Mouse (Mus musculus) lung, adult 2 months (tissue): ENCODE measurements around the gene Ap2m1. TPM values are rescaled to one million over a fixed set of nuclear protein-coding genes. Genes with fewer than 3 reads are reported as not detected.
"Not testable (repeated sequence)": the region's sequence is repeated elsewhere in the genome, so short reads cannot be mapped to it uniquely, and the experiment has no call there.

Experiments used
- DNase-seq: peaks from one replicate; pipeline ENCODE4 v3.0.0; 2022
- H3K4me1 ChIP-seq: fragments of 200-500 bp; 2 replicates; pipeline ENCODE4 v1.6.1; 2011; ENCODE audit warnings: low read length; ENCODE audit not compliant: control insufficient read depth, insufficient read depth
- H3K4me3 ChIP-seq: fragments of 200-500 bp; replicated peaks from 2 replicates; pipeline ENCODE3; 2011; ENCODE audit warnings: low read depth, mild to moderate bottlenecking, control low read depth, low read length; ENCODE audit errors: extremely low read depth
- CTCF ChIP-seq: fragments of 200-500 bp; IDR thresholded peaks from 2 replicates; pipeline ENCODE4 v1.5.1; 2011; ENCODE audit warnings: mild to moderate bottlenecking, low read length, control low read depth; ENCODE audit not compliant: insufficient read depth
- POLR2A ChIP-seq: fragments of 200-500 bp; IDR thresholded peaks from 2 replicates; pipeline ENCODE4 v1.6.1; 2011; ENCODE audit warnings: low read depth, mild to moderate bottlenecking, control low read depth, low read length, borderline replicate concordance; ENCODE audit errors: extremely low read depth
- WGBS: fragments of 180-500 bp; shearing (Covaris S2); methylation state at CpG from one replicate; pipeline ENCODE4 v1.1.7; 2018; 5-methylcytosine and 5-hydroxymethylcytosine counted together
- polyA plus RNA-seq: library from polyadenylated mRNA; depleted of rRNA; stranded (reverse); fragments of >200 nt; gene quantifications from 2 replicates; pipeline ENCODE4 v1.2.3, GENCODE M21; 2012; rRNA removed

The Ap2m1 gene
- 339 and 440 TPM in 2 replicates for polyA plus RNA-seq

DNA sequence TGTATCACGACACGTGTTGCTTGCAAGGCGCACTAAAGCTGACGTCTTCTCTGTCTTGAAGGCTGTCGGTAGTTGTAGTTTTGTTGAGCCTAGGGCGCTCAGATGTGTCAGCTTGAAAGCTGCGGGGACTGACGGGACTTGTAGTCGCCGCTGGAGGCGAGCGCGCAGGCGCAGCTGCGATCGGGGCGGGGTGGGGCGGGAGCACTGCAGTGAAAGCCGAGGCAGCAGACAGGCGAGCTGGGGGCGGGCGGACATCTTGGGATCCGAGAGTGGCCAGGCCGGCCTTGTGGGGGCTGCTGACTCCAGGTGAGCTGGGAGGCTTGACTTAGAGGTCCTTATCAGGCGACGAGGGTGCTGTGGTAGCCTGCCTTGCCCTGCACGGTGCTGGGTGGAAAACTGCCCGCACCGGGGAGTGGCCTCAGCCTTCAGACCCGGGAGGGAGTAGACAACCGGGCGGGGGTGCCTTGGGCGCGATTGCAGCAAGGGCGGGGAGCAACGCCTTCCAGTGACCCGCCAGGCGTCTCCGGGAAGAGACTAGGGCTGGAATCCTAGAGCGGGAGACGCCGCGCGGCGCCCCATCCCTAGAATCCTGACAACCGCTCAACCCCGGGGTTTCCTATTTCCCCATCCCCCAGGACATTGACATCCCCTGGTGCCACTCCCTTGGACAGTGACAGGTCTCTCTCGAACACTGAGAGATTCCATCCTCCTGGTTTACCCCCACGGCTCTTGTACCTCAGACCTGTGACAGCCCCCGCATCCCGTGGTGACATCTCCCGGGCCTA, at the start of gene Ap2m1:
TSS of gene Ap2m1 (plus strand) at position 183 of the 785 bp plus-strand sequence.
- H3K4me1 ChIP-seq, result peaks cover 10% of the 10 kb centered on the region
- DNase-seq, result peak; percentile 90
- under 1% methylated on average over 52 of the region's 52 CpGs for WGBS
- H3K4me3 ChIP-seq, result peak within 1 kb of the TSS; percentile 96
- TF ChIP-seq POLR2A, result peak; percentile 82; the same call in 1 of the 2 replicates
- no peak for TF ChIP-seq CTCF

DNA sequence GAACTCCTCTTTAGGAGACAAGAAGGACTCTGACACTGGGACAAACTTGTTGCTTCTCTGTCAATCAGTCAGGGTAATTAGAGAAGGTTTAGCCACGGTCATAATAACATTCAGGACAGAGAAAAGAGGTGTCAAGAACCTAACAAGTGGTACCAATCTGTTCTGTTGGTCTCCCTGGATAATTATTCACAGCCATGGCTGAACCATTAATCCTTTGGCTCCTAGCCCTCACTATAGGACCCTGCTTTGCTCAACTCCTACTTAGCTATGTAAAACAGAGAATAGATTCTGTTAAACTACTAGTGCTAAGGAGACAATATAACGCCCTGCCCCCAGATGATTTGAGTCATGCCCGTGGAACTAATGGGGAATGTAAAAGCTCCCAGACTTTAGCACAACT, 49.2 kb upstream of the Ap2m1 start:
- TF ChIP-seq CTCF (no peak), POLR2A (no peak)
- DNase-seq, result no peak
- 67% methylated on average over 3 of the region's 3 CpGs for WGBS
- H3K4me1 ChIP-seq, result no peaks in the 10 kb centered on the region
- H3K4me3 ChIP-seq, result no peak overlapping the region

DNA sequence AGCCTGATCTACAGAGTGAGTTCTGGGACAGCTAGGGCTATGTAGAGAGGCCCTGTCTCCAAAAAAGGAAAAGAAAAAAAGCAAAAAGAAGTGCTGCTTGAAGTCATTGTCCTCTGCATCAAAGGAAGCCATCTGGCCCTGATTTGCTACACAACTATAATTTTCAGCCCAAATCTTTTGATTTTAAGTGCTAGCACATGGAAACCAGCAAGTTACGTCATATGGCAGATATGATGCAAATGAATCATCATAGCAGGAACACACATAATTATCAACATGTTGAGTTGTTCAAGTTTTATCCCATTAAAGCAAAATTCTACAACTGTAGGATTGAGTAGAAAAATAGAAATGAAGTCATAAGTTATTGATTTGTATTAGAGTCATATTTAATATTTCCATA, 47.1 kb upstream of the Ap2m1 start:
- TF ChIP-seq POLR2A, result no peak
- no peak for TF ChIP-seq CTCF
- 80% methylated on average over 1 of the region's 1 CpGs for WGBS

GRCm38 (mm10) chr16:20488751-20489150, 46.5 kb upstream of the Ap2m1 start:
- 82% methylated on average over 9 of the region's 9 CpGs for WGBS
- not testable (repeated sequence) for DNase-seq, H3K4me3 ChIP-seq, H3K4me1 ChIP-seq

More for the DNA sequence above, 47.1 kb upstream of the Ap2m1 start:
- no peak overlapping the region for H3K4me3 ChIP-seq
- no peaks in the 10 kb centered on the region for H3K4me1 ChIP-seq
- no peak for DNase-seq

DNA sequence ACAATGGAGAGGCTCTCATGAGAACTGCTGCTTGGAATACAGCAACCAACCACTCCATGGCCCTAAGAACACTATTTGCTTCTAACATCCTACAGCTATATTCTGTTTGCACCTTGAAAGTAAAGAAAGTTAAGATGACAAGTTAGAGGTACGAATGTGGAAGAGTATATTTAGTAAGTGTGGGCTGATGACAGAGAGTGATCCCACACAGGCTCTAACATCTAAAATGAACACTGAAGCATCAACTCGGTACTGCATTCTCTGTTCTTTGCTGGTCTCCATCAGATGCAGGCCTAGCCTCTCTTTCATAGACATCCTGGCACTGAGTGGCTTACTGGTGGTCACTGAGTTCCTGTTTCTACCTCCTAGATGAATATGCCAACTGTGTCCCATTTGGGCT, 46.0 kb upstream of the Ap2m1 start:
- no peak overlapping the region for H3K4me3 ChIP-seq
- DNase-seq, result no peak
- TF ChIP-seq POLR2A (no peak), CTCF (no peak)
- no peaks in the 10 kb centered on the region for H3K4me1 ChIP-seq
- WGBS, result 73% methylated on average over 2 of the region's 2 CpGs

GRCm38 (mm10) chr16:20490581-20490980, 44.7 kb upstream of the Ap2m1 start:
- 0 out of 2 replicates have a peak, but pooled peaks have one; percentile 4 for TF ChIP-seq CTCF
- TF ChIP-seq POLR2A, result no peak
- no peak for DNase-seq
- Histone ChIP-seq H3K4me1 (no peaks in the 10 kb centered on the region), H3K4me3 (no peak overlapping the region)
- WGBS, result 31% methylated on average over 2 of the region's 2 CpGs

GRCm38 (mm10) chr16:20491301-20491700, 44.0 kb upstream of the Ap2m1 start:
- Histone ChIP-seq H3K4me3 (no peak overlapping the region), H3K4me1 (no peaks in the 10 kb centered on the region)
- no peak for DNase-seq
- WGBS, result 46% methylated on average over 2 of the region's 2 CpGs
- TF ChIP-seq POLR2A (no peak), CTCF (no peak)

GRCm38 (mm10) chr16:20493452-20493851, 41.8 kb upstream of the Ap2m1 start:
- no peak for TF ChIP-seq CTCF
- TF ChIP-seq POLR2A, result no peak
- Histone ChIP-seq H3K4me3 (no peak overlapping the region), H3K4me1 (no peaks in the 10 kb centered on the region)
- DNase-seq, result no peak
- 62% methylated on average over 2 of the region's 2 CpGs for WGBS

DNA sequence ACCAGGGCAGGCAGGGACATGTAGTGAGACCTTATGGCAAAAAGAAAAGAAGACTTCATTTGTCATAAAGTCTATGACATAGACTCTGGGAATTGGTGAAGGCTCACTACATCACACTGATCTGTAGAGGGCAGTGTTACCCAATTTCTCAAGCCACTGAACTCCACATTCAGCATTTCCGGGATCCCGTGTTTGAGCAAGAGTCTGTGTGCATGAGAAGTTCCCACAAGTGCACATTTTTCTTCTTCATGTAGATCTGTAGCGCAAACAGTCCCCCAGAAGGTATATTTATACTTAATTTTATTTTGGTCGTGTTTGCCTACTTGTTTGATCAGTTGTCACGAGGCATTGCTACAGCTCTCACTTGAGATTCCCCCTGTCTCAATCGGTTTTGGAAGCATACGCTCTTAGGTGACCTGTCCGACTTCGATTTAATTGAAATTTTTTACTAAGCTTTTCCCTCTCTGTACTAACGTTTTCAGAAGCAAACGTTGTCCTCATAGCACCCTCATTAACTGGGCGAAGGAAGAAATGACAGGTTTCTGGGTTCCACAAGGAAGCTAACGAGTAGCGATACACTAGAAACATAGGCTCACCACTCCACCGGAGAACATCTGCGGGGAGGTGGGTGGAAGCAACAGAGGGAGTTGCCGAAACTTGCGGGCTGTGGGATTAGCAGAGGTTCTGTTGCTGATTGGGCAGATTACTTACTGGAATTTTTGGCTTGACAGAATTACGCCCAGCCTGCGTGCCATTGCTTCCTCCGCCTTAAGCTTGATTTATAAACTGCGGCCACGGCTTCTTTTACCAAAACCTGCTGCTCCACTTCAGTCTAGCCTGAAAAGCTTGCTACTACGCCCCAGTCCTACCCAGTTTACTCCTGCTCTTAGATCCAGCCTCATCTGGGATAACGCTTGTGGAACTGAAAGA, 38.3 kb upstream of the Ap2m1 start:
- TF ChIP-seq POLR2A (no peak), CTCF (peak; percentile 28; the same call in 1 of the 2 replicates)
- no peaks in the 10 kb centered on the region for H3K4me1 ChIP-seq
- peak overlapping the region; percentile 70 for H3K4me3 ChIP-seq
- peak; percentile 35 for DNase-seq
- WGBS, result 9% methylated on average over 25 of the region's 25 CpGs
